Mouse (Mus musculus): Measurements from ENCODE around the gene Dnajb12.

The Dnajb12 gene

DNA sequence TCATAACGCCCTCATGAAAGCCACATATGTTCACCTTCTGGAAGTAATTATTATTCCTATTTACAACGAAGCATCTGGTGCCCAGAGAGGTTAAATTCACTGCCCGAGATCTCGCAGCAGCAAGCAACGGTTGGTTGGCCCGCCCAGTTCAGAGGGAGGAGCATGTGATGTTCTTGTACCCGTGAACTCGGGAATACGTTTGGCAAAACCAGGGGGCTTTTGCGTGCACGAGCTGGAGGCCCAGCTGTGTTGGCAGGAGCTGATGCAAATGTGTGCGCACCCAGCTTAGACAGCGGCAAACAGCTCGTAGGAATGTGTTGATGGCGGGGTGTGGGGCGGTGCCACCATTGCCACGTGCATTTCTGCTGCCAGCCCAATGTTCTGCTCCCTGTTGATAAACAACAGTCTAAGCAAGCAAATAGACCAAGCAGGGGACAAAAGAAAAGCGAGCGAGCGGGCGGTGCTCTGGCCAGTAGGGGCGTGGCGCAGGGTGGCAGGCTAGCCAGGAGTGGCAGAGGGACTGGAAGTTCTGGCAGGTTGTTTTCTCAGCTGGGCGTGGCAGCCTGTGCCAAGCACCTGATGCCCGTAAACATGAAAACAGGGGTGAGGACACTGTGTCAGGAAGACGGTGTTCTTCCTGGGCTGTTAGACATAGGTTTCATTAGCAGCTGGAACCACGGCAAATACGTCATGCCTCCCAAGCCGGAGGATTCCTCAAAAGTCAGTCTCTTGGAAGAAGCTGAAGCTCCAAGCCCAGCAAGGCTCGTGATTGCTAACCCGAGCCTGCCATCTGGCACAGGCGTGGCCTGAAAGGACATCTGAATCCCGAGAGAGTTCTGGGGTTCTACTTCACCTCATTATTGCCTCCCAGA lies 41.7 kb downstream of the Dnajb12 start:
- peak; percentile 54 for DNase-seq

DNA sequence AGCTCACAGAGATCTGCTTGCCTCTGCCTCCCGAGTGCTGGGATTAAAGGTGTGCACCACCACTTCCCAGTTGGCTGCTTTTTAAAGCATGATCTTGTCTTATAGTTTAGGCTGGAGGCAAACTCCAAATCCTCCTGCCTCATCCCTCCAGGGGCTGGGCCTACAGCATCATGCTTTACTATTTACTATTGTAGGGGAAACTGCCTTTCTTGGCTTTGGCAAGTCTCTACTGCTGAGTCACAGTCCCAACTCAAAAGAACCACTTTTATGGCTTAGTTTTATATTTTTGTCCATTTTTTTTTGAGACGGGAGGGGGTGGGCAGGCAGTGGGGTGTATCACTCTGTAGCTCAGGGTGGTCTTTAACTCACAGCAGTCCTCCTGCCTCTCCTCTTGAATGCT lies 44.1 kb downstream of the Dnajb12 start:
- no peak for DNase-seq

GRCm38 (mm10) chr10:59924305-59924704 lies 44.9 kb downstream of the Dnajb12 start:
- no peak for DNase-seq

GRCm38 (mm10) chr10:59929205-59929604 lies 49.8 kb downstream of the Dnajb12 start:
- no peak for DNase-seq

GRCm38 (mm10) chr10:59930996-59931395 lies 51.6 kb downstream of the Dnajb12 start:
- no peak for DNase-seq

DNA sequence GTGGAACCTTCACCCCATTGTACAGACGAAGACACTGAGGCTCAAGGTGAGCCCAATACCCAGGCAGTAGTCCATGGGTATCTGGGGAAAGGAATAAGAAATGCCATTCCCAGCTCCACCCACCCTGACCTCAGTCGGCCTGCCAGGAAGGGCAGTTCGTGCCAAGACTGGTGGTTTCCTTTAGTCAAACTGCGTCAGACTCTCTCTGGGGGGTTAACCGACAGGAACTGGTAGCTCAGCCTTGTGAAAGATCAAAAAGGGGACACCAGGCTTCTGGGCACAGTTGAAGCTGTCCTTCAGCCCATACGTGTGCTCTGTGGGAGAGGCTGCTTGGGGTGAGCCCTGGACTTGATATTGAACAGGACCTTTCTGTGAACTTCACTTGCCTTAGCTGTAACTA lies 53.2 kb downstream of the Dnajb12 start:
- DNase-seq: no peak

DNA sequence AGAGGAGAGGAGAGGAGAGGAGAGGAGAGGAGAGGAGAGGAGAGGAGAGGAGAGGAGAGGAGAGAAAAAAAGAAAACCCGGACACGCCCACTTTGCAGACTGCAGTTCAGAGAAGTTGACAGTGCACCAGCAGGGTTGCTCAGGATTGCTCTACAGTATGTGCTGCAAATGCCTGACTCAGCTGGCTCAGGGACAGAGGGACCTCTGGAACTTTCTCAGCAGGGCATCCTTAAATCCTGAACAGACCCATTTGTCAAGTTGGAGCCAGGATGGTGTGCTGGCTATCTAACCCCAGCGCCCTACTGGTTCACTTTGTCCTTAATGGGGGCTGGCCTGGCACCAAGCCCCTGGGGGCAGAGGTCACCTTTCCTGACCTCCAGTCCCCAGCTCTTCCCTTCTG lies 54.7 kb downstream of the Dnajb12 start:
- DNase-seq: no peak

DNA sequence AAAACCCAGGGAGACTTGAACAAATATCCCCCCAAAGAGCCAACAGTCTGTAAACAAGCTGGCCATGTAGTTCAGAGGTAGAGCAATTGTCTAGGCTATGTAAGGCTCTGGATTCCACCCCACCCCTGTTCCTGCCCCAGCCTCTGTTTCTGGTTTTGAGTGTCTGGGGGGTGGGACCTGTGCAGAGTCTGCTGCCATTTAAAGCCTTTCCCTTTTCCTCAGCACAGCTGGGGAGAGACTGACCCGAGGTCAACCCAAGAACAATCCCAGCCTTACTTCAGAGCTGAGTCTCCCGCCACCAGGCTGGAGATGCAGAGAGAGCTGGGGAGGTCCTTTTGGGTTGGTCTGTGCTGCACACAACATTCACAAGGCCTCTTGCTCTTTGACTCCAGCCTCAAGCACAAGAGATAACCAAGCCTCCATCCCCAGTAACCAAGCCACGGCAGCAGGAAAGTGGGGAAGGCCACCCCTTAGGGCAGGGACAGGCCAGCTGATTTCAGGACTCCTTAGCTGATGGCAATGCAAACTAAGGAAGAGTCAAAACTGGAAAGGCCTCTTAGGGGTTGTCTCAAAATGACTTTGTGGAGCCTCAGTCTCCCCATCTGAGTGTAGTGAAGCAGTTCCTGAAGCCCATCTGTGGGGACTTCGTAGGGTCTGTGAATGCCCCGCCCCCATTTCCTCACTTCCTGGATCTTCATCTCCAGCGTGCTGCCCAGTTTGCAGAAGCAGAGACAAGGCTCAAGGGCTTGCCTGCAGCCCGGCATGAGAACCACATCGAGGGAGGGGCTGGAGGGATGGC lies 56.9 kb downstream of the Dnajb12 start:
- no peak for DNase-seq

DNA sequence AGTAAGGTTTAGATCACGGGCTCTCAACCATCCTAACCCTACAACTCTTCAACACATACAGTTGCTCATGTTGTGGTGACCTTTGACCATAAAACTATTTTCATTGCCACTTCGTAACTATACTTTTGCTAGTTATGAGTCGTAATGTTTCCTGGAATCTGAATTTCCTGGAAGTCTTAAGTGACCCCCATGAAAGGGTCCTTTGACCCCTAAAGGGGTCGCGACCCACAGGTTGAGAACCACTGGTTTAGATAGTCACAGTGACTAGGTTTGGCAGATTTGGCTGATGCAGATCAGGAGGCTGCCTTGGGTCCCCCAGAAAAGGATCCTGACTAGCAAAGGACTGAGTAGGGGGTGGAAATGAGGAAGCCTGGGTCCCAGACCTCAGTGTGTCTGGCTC lies 59.3 kb downstream of the Dnajb12 start:
- DNase-seq: no peak

DNA sequence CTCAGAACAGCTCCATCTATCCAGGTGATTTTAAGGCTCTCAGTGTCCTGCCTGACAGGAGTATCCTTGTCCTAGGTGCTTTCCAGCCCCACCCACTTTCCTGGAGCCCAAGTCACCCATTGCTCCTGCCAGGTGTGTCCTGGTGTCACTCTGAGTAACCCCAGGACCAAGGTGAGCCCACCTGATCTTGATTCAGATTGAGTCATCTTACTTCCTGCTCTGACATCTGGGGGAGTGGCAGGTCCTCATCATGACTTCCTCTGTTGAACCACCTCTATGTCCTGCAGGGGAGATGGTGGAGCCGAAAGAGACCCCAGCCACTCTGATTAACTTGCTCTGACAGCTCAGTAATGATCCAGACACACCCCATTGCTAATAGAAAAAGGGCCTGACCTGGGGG lies 59.7 kb downstream of the Dnajb12 start:
- DNase-seq: no peak

- no peak for DNase-seq
Measured at GRCm38 (mm10) chr10:59942281-59942846, 63.0 kb downstream of the Dnajb12 start.

DNA sequence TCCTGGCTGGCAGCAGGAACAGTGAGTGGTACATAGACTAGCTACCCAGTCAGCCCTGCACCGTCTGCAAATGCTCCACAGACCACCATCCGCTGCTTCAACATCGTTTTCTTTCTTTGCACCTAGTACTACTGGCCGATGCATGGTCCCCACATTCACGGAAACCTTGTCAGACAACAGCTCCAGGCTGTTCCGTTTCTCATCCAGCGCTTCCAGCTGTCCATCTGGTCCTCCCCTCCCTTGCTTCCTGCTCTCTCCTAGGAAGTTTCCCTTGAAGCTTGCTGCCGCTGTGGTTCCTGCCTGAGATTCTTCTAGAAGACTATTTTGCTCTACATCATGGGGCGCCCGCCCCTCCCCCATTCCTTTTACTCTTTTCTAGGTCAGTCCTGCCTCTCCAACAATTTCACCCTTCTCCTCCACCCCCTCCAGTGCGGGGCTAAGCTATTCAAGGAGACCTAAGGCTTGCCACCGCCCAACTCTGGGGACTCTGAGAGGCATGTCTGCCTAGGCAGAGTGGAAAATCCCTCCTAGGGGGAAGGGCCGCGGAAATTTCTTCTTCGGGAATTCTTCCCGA lies 63.6 kb downstream of the Dnajb12 start:
- no peak for DNase-seq

- DNase-seq: no peak
Measured at GRCm38 (mm10) chr10:59943421-59943989, 64.1 kb downstream of the Dnajb12 start.

- DNase-seq: no peak
Measured at GRCm38 (mm10) chr10:59945416-59945815, 66.1 kb downstream of the Dnajb12 start.

DNA sequence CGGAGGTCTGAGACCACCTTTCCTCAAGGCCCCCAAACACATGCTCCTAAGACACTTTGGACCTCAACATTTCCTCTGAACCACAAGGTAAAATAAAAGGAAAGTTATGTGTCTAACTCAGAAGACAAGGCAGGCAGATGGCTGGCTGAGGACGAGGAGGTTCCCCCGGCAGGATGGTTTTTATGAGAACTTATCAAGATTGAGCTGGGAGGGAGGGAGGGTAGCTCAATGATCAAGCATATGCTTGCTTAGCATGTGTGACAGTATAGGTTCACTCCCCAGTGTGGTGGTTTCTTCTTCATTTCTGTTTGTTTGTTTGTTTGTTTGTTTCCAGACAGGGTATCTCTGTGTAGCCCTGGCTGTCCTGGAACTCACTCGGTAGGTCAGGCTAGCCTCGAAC lies 67.0 kb downstream of the Dnajb12 start:
- DNase-seq: no peak

DNA sequence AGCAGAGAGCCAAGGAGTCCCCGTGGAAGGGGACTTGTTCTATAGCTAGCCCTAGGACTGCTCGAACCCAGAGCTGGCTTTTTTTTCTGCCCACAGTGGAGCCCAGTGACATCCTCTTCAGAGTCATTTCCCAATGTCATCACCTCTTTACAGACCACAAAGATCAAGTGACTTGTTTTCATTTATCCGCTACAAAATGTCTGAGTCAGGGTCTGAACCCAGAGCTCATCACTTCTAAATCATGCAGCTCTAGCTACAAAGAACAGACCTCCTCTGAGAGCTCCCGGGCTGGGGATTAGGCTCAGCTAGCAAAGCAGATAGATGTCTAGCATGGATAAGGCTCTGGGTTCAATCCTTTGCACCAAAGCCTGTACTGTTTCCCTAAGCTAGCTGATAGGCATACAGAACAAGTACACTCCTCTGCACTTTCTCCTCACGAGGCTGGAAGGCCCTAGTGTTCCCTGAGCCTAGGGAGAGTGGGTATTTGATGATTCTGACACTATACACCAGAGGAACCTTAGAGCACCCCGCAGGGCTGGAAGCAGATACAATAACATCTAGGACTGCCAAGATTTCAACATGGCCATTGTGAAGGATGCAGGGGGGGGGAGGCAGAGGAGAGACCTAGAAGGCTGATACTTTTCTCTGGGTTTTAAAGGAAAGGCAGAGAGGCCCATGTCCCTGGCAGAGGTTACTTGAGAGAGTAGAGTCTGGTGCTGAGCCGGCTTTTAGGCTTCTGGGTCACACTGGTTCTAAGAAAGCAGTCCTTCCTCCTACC lies 68.1 kb downstream of the Dnajb12 start:
- no peak for DNase-seq

- no peak for DNase-seq
Measured at GRCm38 (mm10) chr10:59948363-59949254, 69.3 kb downstream of the Dnajb12 start.
